Mouse (Mus musculus) ES-Bruce4 (cell line): Measurements from ENCODE around the gene Jmjd6. TPM values are rescaled to one million over a fixed set of nuclear protein-coding genes. Genes with fewer than 3 reads are reported as not detected.

Experiments used
- H3K27ac ChIP-seq: 2 replicates; pipeline ENCODE4 v1.5.1; 2012; ENCODE audit warnings: low read length, inconsistent platforms; ENCODE audit not compliant: insufficient read depth
- H3K27me3 ChIP-seq: 2 replicates; pipeline ENCODE4 v1.6.1; 2012; ENCODE audit warnings: mild to moderate bottlenecking, low read length, inconsistent platforms; ENCODE audit not compliant: control insufficient read depth, poor library complexity, insufficient read depth, severe bottlenecking
- H3K36me3 ChIP-seq: 2 replicates; pipeline ENCODE4 v1.6.1; 2012; ENCODE audit warnings: inconsistent platforms, mild to moderate bottlenecking, low read length, moderate library complexity; ENCODE audit not compliant: control insufficient read depth, poor library complexity, insufficient read depth, severe bottlenecking
- H3K4me1 ChIP-seq: one replicate; pipeline ENCODE4 v1.8.1; 2011; ENCODE audit warnings: low read length; ENCODE audit not compliant: control insufficient read depth, insufficient read depth
- H3K4me3 ChIP-seq: 2 replicates; pipeline ENCODE4 v1.5.1; 2011; ENCODE audit warnings: low read depth, mild to moderate bottlenecking, low read length
- H3K9ac ChIP-seq: 2 replicates; pipeline ENCODE4 v1.6.1; 2012; ENCODE audit warnings: low read depth, mild to moderate bottlenecking, inconsistent platforms; ENCODE audit not compliant: poor library complexity, severe bottlenecking
- H3K9me3 ChIP-seq: replicated peaks from 2 replicates; pipeline ENCODE4 v1.6.1; 2012; ENCODE audit warnings: mild to moderate bottlenecking, low read length, inconsistent platforms; ENCODE audit not compliant: control insufficient read depth, poor library complexity, insufficient read depth, severe bottlenecking
- CTCF ChIP-seq: IDR thresholded peaks from one replicate; pipeline ENCODE4 v1.8.1; 2011; ENCODE audit warnings: low read depth, low read length
- EP300 ChIP-seq: IDR thresholded peaks from 2 replicates; pipeline ENCODE4 v1.6.1; 2011; ENCODE audit warnings: low read depth, low read length; ENCODE audit not compliant: insufficient read depth
- POLR2A ChIP-seq: IDR thresholded peaks from one replicate; pipeline ENCODE4 v1.8.1; 2011; ENCODE audit warnings: low read length; ENCODE audit not compliant: insufficient read depth
- polyA plus RNA-seq: library from polyadenylated mRNA; stranded (reverse); fragments of >200 nt; gene quantifications from 2 replicates; pipeline ENCODE4 v1.2.4, GENCODE M21; 2011; ENCODE audit warnings: low read depth; ENCODE audit not compliant: missing spikeins, insufficient read depth, insufficient read length

The Jmjd6 gene
- polyA plus RNA-seq, 1 experiment = 45.6 TPM

DNA sequence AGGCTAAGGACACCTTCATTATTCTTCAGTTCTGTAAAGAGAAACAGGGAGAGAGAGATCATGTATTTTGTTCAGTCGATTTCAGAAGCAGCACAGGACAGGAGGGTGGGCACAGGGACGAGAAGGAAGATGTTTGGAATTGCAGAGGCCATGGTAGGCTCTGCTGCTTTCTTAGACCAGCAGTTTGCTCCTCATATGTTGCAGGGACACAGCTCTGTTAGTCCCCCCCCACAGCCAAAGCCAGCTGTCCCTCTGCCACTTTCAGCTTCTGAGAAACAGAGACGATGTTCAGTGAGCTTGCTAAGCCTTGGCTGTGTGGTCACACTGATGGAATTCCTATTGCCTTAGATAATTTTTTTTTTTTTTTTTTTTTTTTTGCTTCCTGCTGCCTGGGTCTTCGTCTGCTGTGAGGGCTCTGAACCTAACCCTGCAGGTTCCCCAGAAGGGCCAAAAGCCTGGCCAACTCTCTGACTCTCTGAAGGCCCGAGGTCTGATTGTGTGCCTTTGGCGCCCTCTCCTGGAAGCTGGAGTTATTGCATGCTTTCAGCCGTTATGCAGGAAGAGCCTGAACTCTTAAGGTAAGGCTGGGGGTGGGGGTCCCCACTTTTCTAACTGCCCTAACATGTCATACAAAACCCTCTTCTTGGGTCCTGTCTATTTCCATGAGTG is 35.2 kb downstream of the Jmjd6 start:
- TF ChIP-seq POLR2A (no peak), EP300 (no peak), CTCF (peak; percentile 85)
- Histone ChIP-seq H3K27ac (no peak overlapping the region), H3K4me1 (peaks cover 2% of the 10 kb centered on the region)

GRCm38 (mm10) chr11:116807526-116807925 is 35.7 kb downstream of the Jmjd6 start:
- H3K27ac ChIP-seq = no peak overlapping the region
- H3K4me1 ChIP-seq = no peaks in the 10 kb centered on the region
- H3K9me3 ChIP-seq = no peaks in the 10 kb centered on the region

More for the DNA sequence above, 35.2 kb downstream of the Jmjd6 start:
- Histone ChIP-seq H3K9me3 (no peaks in the 10 kb centered on the region), H3K4me3 (no peak overlapping the region), H3K9ac (no peak overlapping the region), H3K27me3 (no peaks in the 10 kb centered on the region), H3K36me3 (no peaks in the 10 kb centered on the region)

GRCm38 (mm10) chr11:116807116-116807515 is 36.1 kb downstream of the Jmjd6 start:
- Histone ChIP-seq H3K9ac (no peak overlapping the region), H3K4me1 (no peaks in the 10 kb centered on the region)
- TF ChIP-seq CTCF (no peak), EP300 (no peak)

More at GRCm38 (mm10) chr11:116807526-116807925, 35.7 kb downstream of the Jmjd6 start:
- no peaks in the 10 kb centered on the region for H3K27me3 ChIP-seq
- H3K9ac ChIP-seq = no peak overlapping the region
- TF ChIP-seq POLR2A (no peak), EP300 (no peak), CTCF (no peak)
- no peaks in the 10 kb centered on the region for H3K36me3 ChIP-seq
- no peak overlapping the region for H3K4me3 ChIP-seq

GRCm38 (mm10) chr11:116806136-116807071 is 36.8 kb downstream of the Jmjd6 start:
- TF ChIP-seq EP300 (no peak), POLR2A (no peak), CTCF (no peak)
- no peaks in the 10 kb centered on the region for H3K27me3 ChIP-seq
- no peaks in the 10 kb centered on the region for H3K36me3 ChIP-seq
- no peaks in the 10 kb centered on the region for H3K9me3 ChIP-seq
- H3K27ac ChIP-seq = no peak overlapping the region
- no peak overlapping the region for H3K4me3 ChIP-seq
- H3K9ac ChIP-seq = no peak overlapping the region
- H3K4me1 ChIP-seq = no peaks in the 10 kb centered on the region

More at GRCm38 (mm10) chr11:116807116-116807515, 36.1 kb downstream of the Jmjd6 start:
- H3K36me3 ChIP-seq = no peaks in the 10 kb centered on the region
- no peaks in the 10 kb centered on the region for H3K9me3 ChIP-seq
- no peak overlapping the region for H3K4me3 ChIP-seq
- H3K27ac ChIP-seq = no peak overlapping the region
- H3K27me3 ChIP-seq = no peaks in the 10 kb centered on the region

DNA sequence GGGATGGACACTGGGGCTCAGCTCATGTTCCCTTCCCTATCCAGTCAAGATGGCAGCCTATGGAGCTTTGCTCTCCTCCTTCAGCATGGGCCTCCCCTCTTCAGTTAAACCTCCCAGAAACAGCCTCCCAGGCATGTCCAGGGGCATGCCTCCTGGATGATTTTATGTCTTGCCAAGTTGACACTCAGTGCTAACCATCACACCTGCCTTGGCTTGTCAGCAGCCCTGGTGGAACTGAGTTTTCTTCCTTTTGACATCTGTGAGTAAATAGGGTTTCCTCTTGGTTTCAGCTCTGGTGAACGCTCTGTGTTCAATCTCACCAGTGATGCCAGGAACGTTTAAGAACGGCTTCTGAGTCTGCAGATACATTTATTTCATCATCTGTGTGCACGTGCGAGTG is 40.5 kb downstream of the Jmjd6 start:
- Histone ChIP-seq H3K4me1 (no peaks in the 10 kb centered on the region), H3K27ac (no peak overlapping the region), H3K9me3 (no peaks in the 10 kb centered on the region), H3K27me3 (no peaks in the 10 kb centered on the region), H3K36me3 (no peaks in the 10 kb centered on the region), H3K9ac (no peak overlapping the region), H3K4me3 (no peak overlapping the region)
- TF ChIP-seq EP300 = no peak
- no peak for TF ChIP-seq CTCF
- TF ChIP-seq POLR2A = no peak

GRCm38 (mm10) chr11:116801106-116801505 is 42.1 kb downstream of the Jmjd6 start:
- no peaks in the 10 kb centered on the region for H3K36me3 ChIP-seq
- H3K4me3 ChIP-seq = no peak overlapping the region

More at GRCm38 (mm10) chr11:116801106-116801505, 42.1 kb downstream of the Jmjd6 start:
- Histone ChIP-seq H3K27me3 (no peaks in the 10 kb centered on the region), H3K9ac (no peak overlapping the region), H3K27ac (no peak overlapping the region), H3K4me1 (no peaks in the 10 kb centered on the region), H3K9me3 (no peaks in the 10 kb centered on the region)
- TF ChIP-seq CTCF (no peak), POLR2A (no peak), EP300 (no peak)
